Mouse (Mus musculus): ENCODE results near the gene Isg15.

The Isg15 gene

GRCm38 (mm10) chr4:156200623-156201475 lies at the start of gene Isg15:
Gene Isg15, minus strand, starts transcription at chr4:156200818.
- DNase-seq (ENCODE audit: low read depth): peak; percentile 82

GRCm38 (mm10) chr4:156249567-156249966 lies 48.9 kb upstream of the Isg15 start:
- DNase-seq (ENCODE audit: low read depth): no peak

- peak; percentile 48 for DNase-seq (ENCODE audit: low read depth)
These were observed 36.2 kb upstream of the Isg15 start for GRCm38 (mm10) chr4:156236651-156237447.

GRCm38 (mm10) chr4:156235808-156236533 lies 35.4 kb upstream of the Isg15 start, which contains the start of gene Noc2l:
Gene Noc2l, plus strand, starts transcription at chr4:156236010.
- DNase-seq (ENCODE audit: low read depth): peak; percentile 87

GRCm38 (mm10) chr4:156235360-156235770 lies 34.7 kb upstream of the Isg15 start:
- DNase-seq (ENCODE audit: low read depth): peak; percentile 86

- DNase-seq (ENCODE audit: low read depth): peak; percentile 72
These were observed 34.1 kb upstream of the Isg15 start, which contains the start of gene Plekhn1 for GRCm38 (mm10) chr4:156234701-156235213. Gene Plekhn1, minus strand, starts transcription at chr4:156234857.

- DNase-seq (ENCODE audit: low read depth): peak; percentile 30
These were observed 33.4 kb upstream of the Isg15 start for GRCm38 (mm10) chr4:156234021-156234501.

GRCm38 (mm10) chr4:156228393-156229024 lies 27.9 kb upstream of the Isg15 start:
- peak; percentile 28 for DNase-seq (ENCODE audit: low read depth)

- no peak for DNase-seq (ENCODE audit: low read depth)
These were observed 27.3 kb upstream of the Isg15 start for GRCm38 (mm10) chr4:156227752-156228392.

GRCm38 (mm10) chr4:156224276-156224675 lies 23.7 kb upstream of the Isg15 start:
- no peak for DNase-seq (ENCODE audit: low read depth)

GRCm38 (mm10) chr4:156219936-156220335 lies 19.3 kb upstream of the Isg15 start:
- no peak for DNase-seq (ENCODE audit: low read depth)

GRCm38 (mm10) chr4:156217838-156218237 lies 17.2 kb upstream of the Isg15 start:
- no peak for DNase-seq (ENCODE audit: low read depth)

GRCm38 (mm10) chr4:156217022-156217669 lies 16.5 kb upstream of the Isg15 start:
- no peak for DNase-seq (ENCODE audit: low read depth)

GRCm38 (mm10) chr4:156216196-156216595 lies 15.6 kb upstream of the Isg15 start:
- no peak for DNase-seq (ENCODE audit: low read depth)

GRCm38 (mm10) chr4:156215649-156216048 lies 15.0 kb upstream of the Isg15 start, which contains the start of gene Perm1:
Gene Perm1, plus strand, starts transcription at chr4:156215868.
- no peak for DNase-seq (ENCODE audit: low read depth)

- no peak for DNase-seq (ENCODE audit: low read depth)
These were observed 12.5 kb upstream of the Isg15 start for GRCm38 (mm10) chr4:156213134-156213533.

- no peak for DNase-seq (ENCODE audit: low read depth)
These were observed 9.5 kb upstream of the Isg15 start for GRCm38 (mm10) chr4:156209963-156210635.

GRCm38 (mm10) chr4:156208872-156209271 lies 8.3 kb upstream of the Isg15 start:
- no peak for DNase-seq (ENCODE audit: low read depth)

- DNase-seq (ENCODE audit: low read depth): peak; percentile 49
These were observed 3.0 kb upstream of the Isg15 start for GRCm38 (mm10) chr4:156203413-156204131.
